Mouse (Mus musculus): ENCODE measurements around the gene Rprm.

DNA sequence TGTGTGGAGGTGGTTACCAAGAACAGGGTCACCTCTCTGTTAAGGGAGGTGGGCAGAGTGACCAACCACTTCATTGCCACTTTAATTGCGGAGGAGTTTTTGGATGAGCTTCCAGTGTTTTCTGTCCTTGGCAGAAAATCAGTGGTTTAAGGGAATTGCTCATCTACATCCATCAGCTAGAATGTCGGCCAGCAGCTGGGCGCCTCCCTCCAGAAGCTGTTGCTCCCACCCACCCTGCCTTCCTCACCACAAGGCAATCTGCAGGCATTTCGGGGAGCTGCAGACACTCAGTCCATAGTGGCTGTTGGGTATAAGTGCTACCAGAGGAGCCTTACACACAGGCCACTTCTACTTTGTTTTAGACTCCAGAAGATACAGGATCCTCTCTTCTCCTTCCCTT lies 902 bp upstream of the Rprm start:
- no peak for TF ChIP-seq CTCF (IDR thresholded peaks at IDR 0.05; ENCODE audit: borderline replicate concordance, extremely low read depth, insufficient read depth, insufficient read length)
- TF ChIP-seq POLR2A (IDR thresholded peaks at IDR 0.05; ENCODE audit: borderline replicate concordance, extremely low read depth, insufficient read depth, insufficient read length, poor library complexity, severe bottlenecking) = no peak
